Mouse (Mus musculus) bone marrow macrophage, adult 2 months (primary cell): ENCODE data around the gene Myo18a. TPM values are rescaled to one million over a fixed set of nuclear protein-coding genes. Genes with fewer than 3 reads are reported as not detected.

Experiments used
- H3K27ac ChIP-seq: 2 replicates; pipeline ENCODE4 v1.5.1; 2012; ENCODE audit warnings: low read depth, low read length; ENCODE audit not compliant: insufficient read depth
- H3K4me1 ChIP-seq: 2 replicates; pipeline ENCODE4 v1.6.1; 2012; ENCODE audit warnings: low read length; ENCODE audit not compliant: control insufficient read depth, insufficient read depth
- H3K4me3 ChIP-seq: 2 replicates; pipeline ENCODE4 v1.5.1; 2012; ENCODE audit warnings: mild to moderate bottlenecking, low read length, moderate library complexity; ENCODE audit not compliant: insufficient read depth
- CTCF ChIP-seq: IDR thresholded peaks from 2 replicates; pipeline ENCODE4 v1.5.1; 2012; ENCODE audit warnings: low read depth, mild to moderate bottlenecking, low read length, moderate library complexity
- POLR2A ChIP-seq: IDR thresholded peaks from 2 replicates; pipeline ENCODE4 v1.6.1; 2012; ENCODE audit warnings: mild to moderate bottlenecking, low read depth, low read length, borderline replicate concordance
- polyA plus RNA-seq: library from polyadenylated mRNA; stranded (reverse); fragments of >200 nt; gene quantifications from 2 replicates; pipeline ENCODE4 v1.2.4, GENCODE M21; 2012; ENCODE audit not compliant: missing spikeins, insufficient read depth, insufficient read length

Gene Myo18a
- polyA plus RNA-seq, 1 experiment: 41.3 TPM

DNA sequence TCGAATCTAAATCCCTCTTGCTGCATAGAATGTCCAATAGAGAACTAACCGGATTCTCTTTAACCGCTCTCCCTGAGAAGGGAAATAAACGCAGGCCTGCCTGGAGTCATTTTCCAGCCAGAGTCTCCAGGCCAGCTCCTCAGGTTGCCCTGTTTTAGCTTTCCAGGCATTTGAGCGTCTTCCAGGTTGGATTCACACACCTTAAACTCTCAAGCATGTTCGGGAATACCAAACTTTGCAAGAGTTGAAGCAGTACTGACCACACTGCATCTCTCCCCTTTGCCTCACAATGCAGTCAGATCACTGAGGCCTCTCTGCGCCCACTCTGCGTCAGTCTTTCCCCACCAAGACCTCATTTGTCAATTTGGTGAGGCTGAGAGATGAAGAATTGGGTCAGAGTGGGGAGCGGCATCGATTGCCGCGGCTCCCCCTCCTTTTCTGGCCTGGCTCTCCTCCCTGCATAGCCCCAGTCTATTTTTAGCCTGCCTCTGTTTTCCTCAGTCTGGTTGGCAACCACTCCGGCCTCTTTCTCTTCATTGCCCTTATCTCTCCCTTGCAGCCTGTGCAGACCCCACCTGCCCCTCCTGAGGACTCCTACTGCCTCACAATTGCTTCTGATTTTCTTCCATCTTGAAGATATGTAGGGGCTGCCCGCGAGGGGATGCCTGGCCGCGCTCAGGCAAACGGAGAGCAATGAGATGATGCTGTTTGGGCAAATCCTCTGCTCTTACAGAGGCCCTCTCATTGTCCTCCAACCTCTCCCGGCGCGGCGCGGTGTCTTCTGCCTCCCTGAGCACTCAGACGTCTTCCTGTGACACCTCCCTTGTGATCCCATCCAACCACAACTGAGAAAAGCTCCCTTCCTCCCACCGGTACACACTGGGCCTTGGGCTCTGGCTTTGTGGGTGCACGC lies 113.1 kb downstream of the Myo18a start:
- Histone ChIP-seq H3K4me3 (no peak overlapping the region), H3K27ac (no peak overlapping the region), H3K4me1 (peaks cover 8% of the 10 kb centered on the region)
- TF ChIP-seq CTCF (no peak), POLR2A (no peak)

- Histone ChIP-seq H3K4me1 (peaks cover 8% of the 10 kb centered on the region), H3K4me3 (no peak overlapping the region), H3K27ac (no peak overlapping the region)
- no peak for TF ChIP-seq POLR2A
- no peak for TF ChIP-seq CTCF
Observed at GRCm38 (mm10) chr11:77876760-77877148, 113.7 kb downstream of the Myo18a start.

DNA sequence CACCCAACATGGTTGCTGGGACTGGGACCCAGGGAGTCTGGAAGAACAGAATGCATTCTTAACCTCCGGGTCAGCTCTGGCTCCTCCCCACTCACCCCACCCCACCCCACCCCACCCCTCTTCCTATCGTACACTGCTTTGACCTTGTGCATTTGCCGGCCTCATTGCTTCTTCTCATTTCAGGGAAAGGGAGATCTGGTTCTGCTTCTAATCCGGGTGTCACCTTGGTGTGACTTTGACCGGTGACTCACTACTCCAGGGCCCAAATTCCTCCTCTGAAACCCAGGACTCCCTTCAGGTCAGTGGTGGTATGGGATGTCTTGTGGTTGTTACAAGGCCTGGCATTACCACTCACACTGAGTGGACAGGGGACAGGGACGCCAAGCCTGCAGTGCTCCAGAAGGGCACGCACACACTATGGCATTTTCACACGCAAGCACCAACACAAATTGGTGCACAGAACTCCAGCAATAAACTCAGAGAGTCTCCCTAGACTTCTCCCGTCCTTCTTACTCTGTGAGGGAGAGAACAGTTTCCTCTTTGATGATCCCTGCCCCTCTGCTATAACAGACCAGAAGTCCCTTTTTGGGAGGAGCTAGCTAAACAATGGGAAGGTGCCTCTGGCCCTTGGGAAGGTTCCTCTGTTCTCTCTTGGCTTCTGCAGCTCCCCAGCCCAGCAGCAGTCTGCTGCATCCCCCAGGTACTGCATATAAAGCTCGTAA lies 121.6 kb downstream of the Myo18a start:
- H3K27ac ChIP-seq: no peak overlapping the region
- no peak overlapping the region for H3K4me3 ChIP-seq
- no peaks in the 10 kb centered on the region for H3K4me1 ChIP-seq
- TF ChIP-seq CTCF (no peak), POLR2A (no peak)

DNA sequence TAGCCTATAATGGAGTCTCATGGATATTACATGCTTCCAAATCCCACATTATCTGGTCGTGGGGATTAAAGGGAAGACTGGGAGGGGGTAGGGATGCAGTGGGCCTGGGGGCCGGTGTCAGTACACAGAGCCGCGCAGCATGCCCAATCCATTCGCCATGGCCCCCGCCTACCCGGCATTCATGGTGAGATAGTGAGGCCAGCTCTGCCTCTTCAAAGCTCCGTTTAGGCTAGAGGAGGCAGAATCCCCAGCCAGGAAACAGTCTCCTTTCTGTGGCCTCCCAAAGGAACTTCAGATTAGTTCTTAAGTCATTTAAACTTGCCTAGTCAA lies 122.2 kb downstream of the Myo18a start:
- H3K27ac ChIP-seq: no peak overlapping the region
- TF ChIP-seq CTCF (no peak), POLR2A (no peak)
- H3K4me1 ChIP-seq: no peaks in the 10 kb centered on the region
- no peak overlapping the region for H3K4me3 ChIP-seq

DNA sequence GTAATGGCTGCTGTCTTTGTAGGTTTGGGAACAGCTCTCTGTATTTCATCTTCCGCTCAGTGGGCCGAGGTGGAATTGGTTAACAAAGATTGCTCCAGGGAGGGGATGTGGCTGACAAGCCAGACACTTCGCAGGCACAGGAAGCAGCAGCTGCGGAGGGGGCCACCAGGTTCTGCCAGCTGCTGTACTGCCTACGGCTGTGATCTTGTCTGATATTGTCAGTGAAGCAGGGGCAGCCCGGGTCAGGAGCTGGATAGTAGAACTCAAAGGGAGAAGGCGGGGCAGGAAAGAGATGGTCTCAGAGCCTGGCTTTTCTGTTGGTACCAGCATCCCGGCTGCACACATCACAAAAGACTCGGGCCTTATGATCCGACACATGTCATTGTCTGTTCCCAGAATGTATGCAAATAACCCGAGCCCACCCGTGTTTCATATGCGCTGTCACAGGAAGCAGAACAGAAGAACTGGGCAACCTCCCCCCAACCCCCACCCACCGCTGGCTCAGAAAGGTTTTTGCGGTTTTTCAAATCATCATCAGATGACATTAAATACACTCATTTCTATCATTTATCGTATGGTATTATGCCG lies 124.4 kb downstream of the Myo18a start:
- Histone ChIP-seq H3K27ac (no peak overlapping the region), H3K4me1 (no peaks in the 10 kb centered on the region), H3K4me3 (no peak overlapping the region)
- no peak for TF ChIP-seq POLR2A
- TF ChIP-seq CTCF: no peak

DNA sequence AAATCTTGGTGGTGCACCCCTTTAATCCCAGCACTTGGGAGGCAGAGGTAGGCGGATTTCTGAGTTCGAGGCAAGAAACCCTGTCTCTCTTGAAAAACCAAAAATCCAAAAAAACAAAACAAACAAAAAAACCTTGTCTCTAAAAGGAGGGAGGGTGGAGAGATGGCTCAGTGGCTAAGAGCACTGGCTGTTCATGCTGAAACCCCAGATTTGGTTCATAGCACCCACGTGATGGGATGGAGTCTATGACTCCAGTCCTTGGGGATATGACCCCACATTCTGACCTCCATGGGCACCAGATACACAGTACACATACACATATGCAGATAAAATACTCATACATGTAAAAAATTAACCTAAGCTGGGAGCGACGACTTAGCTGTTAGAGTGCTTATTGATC lies 125.8 kb downstream of the Myo18a start:
- Histone ChIP-seq H3K4me1 (0 out of 2 replicates have a peak, but pooled peaks cover 3% of the 10 kb centered on the region), H3K27ac (no peak overlapping the region), H3K4me3 (no peak overlapping the region)
- TF ChIP-seq CTCF (no peak), POLR2A (no peak)

GRCm38 (mm10) chr11:77889484-77889883 lies 126.4 kb downstream of the Myo18a start:
- no peak overlapping the region for H3K4me3 ChIP-seq
- no peak for TF ChIP-seq CTCF
- no peak for TF ChIP-seq POLR2A
- no peak overlapping the region for H3K27ac ChIP-seq
- H3K4me1 ChIP-seq: 0 out of 2 replicates have a peak, but pooled peaks cover 4% of the 10 kb centered on the region

- H3K4me3 ChIP-seq: no peak overlapping the region
- TF ChIP-seq POLR2A: no peak
- no peak for TF ChIP-seq CTCF
- no peak overlapping the region for H3K27ac ChIP-seq
- H3K4me1 ChIP-seq: 0 out of 2 replicates have a peak, but pooled peaks cover 4% of the 10 kb centered on the region
Observed at GRCm38 (mm10) chr11:77890648-77891258, 127.7 kb downstream of the Myo18a start.

DNA sequence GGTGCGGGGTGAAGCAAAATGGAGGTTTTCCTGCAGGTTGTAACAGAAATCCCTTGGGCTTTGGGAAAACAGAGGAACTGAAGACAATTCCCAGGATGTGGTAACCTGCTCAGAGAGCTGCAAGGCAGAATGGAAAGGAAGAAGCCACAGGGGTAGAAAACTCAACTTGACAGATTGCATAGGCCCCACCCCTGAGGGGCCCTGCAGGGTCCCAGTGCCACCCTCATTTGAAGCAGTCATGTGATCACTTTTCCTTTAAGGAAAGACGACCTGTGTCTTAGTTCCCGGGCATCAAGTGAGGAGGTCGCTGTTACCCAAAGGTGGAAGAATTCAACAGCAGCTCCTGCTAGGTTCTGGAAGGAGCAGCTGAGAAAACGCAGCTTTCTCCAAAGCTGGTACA lies 129.8 kb downstream of the Myo18a start:
- no peak overlapping the region for H3K27ac ChIP-seq
- TF ChIP-seq CTCF (no peak), POLR2A (no peak)
- H3K4me3 ChIP-seq: no peak overlapping the region
- 0 out of 2 replicates have a peak, but pooled peaks cover 4% of the 10 kb centered on the region for H3K4me1 ChIP-seq

DNA sequence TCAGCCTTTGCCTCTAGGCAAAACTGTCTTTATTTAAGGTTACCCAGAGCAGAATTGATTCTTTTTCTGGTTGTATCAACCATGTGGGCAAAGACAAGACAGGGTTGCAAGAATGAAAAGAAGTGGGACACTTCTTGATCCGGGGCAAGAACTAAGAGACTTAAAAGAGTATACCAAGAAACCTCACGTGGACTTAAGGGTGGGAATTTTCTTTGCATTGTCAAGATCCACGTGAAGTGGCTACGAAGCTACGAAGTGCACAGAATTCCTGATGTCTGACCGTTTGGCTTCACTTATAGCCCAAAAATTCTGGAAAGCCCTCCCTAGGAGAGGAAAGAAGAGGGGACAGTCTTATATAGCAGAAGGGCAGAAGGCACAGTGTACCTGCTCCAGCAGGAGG lies 130.2 kb downstream of the Myo18a start:
- Histone ChIP-seq H3K27ac (no peak overlapping the region), H3K4me1 (0 out of 2 replicates have a peak, but pooled peaks cover 4% of the 10 kb centered on the region), H3K4me3 (no peak overlapping the region)
- TF ChIP-seq POLR2A: no peak
- TF ChIP-seq CTCF: no peak
